Comparison of ENCODE assay signal across 8 mouse cellular contexts in the genomic region with DNA sequence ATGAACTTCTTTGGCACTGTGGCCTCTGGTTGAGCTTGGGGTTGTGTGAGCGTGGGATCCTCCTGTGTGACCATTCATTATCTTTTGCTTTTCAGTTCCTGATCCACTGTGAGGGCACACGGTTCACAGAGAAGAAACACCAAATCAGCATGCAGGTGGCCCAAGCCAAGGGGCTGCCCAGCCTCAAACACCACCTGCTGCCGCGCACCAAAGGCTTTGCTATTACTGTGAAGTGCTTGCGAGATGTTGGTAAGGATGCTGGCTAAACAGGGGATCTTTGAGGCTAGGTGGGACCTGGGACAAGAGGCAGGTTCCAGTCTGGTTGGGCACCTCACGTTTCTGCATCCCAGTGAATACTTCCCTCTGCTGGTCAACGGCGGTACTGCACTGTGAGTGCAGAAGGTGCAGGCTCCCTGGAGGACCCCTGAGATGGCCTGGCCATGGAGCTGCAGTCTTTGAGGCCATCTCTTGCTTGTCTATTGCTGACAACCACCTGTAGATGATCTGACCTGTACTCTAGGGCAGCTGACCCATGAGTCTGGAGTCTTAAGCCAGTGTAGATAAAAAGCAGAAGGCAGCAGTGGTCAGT.
DNase-seq lines count a peak whose midpoint lies in the region; ATAC-seq and TF ChIP-seq lines count a peak whose summit lies in the region.

No protein-coding gene starts in this region.

- 0 out of 2 replicates have a peak, but pooled peaks have one; percentile 52 for ATAC-seq in kidney, embryonic 15.5 days (replicated peaks; ENCODE audit: low FRiP score)
- 0 out of 2 replicates have a peak, but pooled peaks have one; percentile 14 for ATAC-seq in stomach, embryonic 14.5 days (ENCODE audit: insufficient number of reproducible peaks, insufficient read depth, low FRiP score, low read depth)

- H3K4me3 ChIP-seq in kidney, embryonic 15.5 days (replicated peaks): no peak overlapping the region
- H3K4me3 ChIP-seq in liver, adult 2 months (ENCODE audit: insufficient read depth, low read depth, low read length): no peak overlapping the region
- no peak overlapping the region for H3K4me3 ChIP-seq in stomach, embryonic 14.5 days (ENCODE audit: low read depth, low read length)

- no peak overlapping the region for H3K9ac ChIP-seq in kidney, embryonic 15.5 days
- no peak overlapping the region for H3K9ac ChIP-seq in liver, adult 2 months (ENCODE audit: low read depth, low read length)
- no peak overlapping the region for H3K9ac ChIP-seq in stomach, embryonic 14.5 days (replicated peaks; ENCODE audit: low read depth, low read length)

- no peak overlapping the region for H3K27ac ChIP-seq in kidney, embryonic 15.5 days
- H3K27ac ChIP-seq in liver, adult 2 months (replicated peaks; ENCODE audit: insufficient read depth, low read depth, low read length): no peak overlapping the region
- no peak overlapping the region for H3K27ac ChIP-seq in stomach, embryonic 14.5 days (ENCODE audit: low read length)

- DNase-seq in A20 (ENCODE audit: low read depth, low spot score): peak; percentile 82
- DNase-seq in adrenal gland, adult 18-20 months (ENCODE audit: low spot score in 2 of 2): peak; percentile 90 to 93
- DNase-seq in embryo, embryonic 10.5 days (ENCODE audit: low spot score): peak; percentile 86
- DNase-seq in gastrocnemius, postnatal 36 days: peak; percentile 76 to 82
- peak; percentile 26 for DNase-seq in liver, adult 2 months (ENCODE audit: extremely low read depth, low read depth, low spot score)
- DNase-seq in natural killer cell, adult 2 months (ENCODE audit: low spot score in 2 of 2): peak; percentile 57 to 81

- peak; percentile 98 for TF ChIP-seq CTCF in liver, adult 2 months (IDR thresholded peaks at IDR 0.05; ENCODE audit: low read depth, low read length)

- intact Hi-C loops in gastrocnemius, postnatal 36 days (cut with DNase I): loop anchor here (1.0 kb wide), 1 partner anchor 171 kb away; no protein-coding TSS in a partner anchor

- no peaks in the 10 kb centered on the region for H3K79me2 ChIP-seq in liver, adult 2 months (ENCODE audit: control insufficient read depth, insufficient read depth, low read length)

- H3K4me2 ChIP-seq in kidney, embryonic 15.5 days: no peak overlapping the region
- H3K4me2 ChIP-seq in stomach, embryonic 14.5 days (replicated peaks; ENCODE audit: low read depth, low read length): no peak overlapping the region

- no peak for TF ChIP-seq POLR2A in liver, adult 2 months (IDR thresholded peaks at IDR 0.05; ENCODE audit: extremely low read depth, insufficient read depth, low read length)

- H3K36me3 ChIP-seq in kidney, embryonic 15.5 days: peaks cover 44% of the 10 kb centered on the region
- no peaks in the 10 kb centered on the region for H3K36me3 ChIP-seq in liver, adult 2 months (ENCODE audit: control insufficient read depth, insufficient read depth, low read length)
- H3K36me3 ChIP-seq in stomach, embryonic 14.5 days (ENCODE audit: control insufficient read depth, insufficient read depth, low read length): peaks cover 15% of the 10 kb centered on the region

- H3K9me3 ChIP-seq in kidney, embryonic 15.5 days (replicated peaks): no peaks in the 10 kb centered on the region
- no peaks in the 10 kb centered on the region for H3K9me3 ChIP-seq in stomach, embryonic 14.5 days (ENCODE audit: control insufficient read depth, low read depth, low read length)

- H3K4me1 ChIP-seq in kidney, embryonic 15.5 days: peaks cover 24% of the 10 kb centered on the region
- H3K4me1 ChIP-seq in liver, adult 2 months (ENCODE audit: control insufficient read depth, insufficient read depth, low read length): no peaks in the 10 kb centered on the region
- peaks cover 19% of the 10 kb centered on the region for H3K4me1 ChIP-seq in stomach, embryonic 14.5 days (ENCODE audit: control insufficient read depth, insufficient read depth, low read length)

- no peaks in the 10 kb centered on the region for H3K27me3 ChIP-seq in kidney, embryonic 15.5 days
- no peaks in the 10 kb centered on the region for H3K27me3 ChIP-seq in liver, adult 2 months (ENCODE audit: control insufficient read depth, insufficient read depth, low read length)
- no peaks in the 10 kb centered on the region for H3K27me3 ChIP-seq in stomach, embryonic 14.5 days (ENCODE audit: control insufficient read depth, insufficient read depth, low read length)

- WGBS in kidney, embryonic 15.5 days: 30% methylated on average over 8 of the region's 8 CpGs
- 25% methylated on average over 8 of the region's 8 CpGs for WGBS in liver, adult 2 months
- 27% methylated on average over 8 of the region's 8 CpGs for WGBS in stomach, embryonic 14.5 days

Comparison
In these comparisons a context has a peak if more than half of its experiments do, and no peak if none do; other contexts are left out.
1. DNase-seq: peak in every context shown above with its lines; median percentile 92 in adrenal gland, adult 18-20 months; 86 in embryo, embryonic 10.5 days; 82 in A20; 79 in gastrocnemius, postnatal 36 days; 69 in natural killer cell, adult 2 months; 26 in liver, adult 2 months.